Mouse (Mus musculus) fibroblast of lung, adult 2 months (primary cell): ENCODE results near the gene Gm48551.

Experiments used
- DNase-seq: peaks from one replicate; pipeline ENCODE4 v3.0.0-alpha.2; 2011; ENCODE audit warnings: low read depth

Gene Gm48551

GRCm38 (mm10) chr10:81404720-81405119 lies 20.5 kb downstream of the Gm48551 start:
- no peak for DNase-seq

- no peak for DNase-seq
These were observed 21.4 kb downstream of the Gm48551 start for GRCm38 (mm10) chr10:81405588-81406201.

- no peak for DNase-seq
These were observed 22.5 kb downstream of the Gm48551 start for GRCm38 (mm10) chr10:81406504-81407440.

GRCm38 (mm10) chr10:81407539-81408423 lies 23.5 kb downstream of the Gm48551 start:
- DNase-seq, result peak; percentile 88

GRCm38 (mm10) chr10:81408424-81408729 lies 24.1 kb downstream of the Gm48551 start:
- DNase-seq, result no peak

GRCm38 (mm10) chr10:81408871-81409291 lies 24.6 kb downstream of the Gm48551 start:
- DNase-seq, result no peak

- no peak for DNase-seq
These were observed 25.1 kb downstream of the Gm48551 start for GRCm38 (mm10) chr10:81409330-81409729.

GRCm38 (mm10) chr10:81410350-81410749 lies 26.1 kb downstream of the Gm48551 start:
- no peak for DNase-seq

GRCm38 (mm10) chr10:81410981-81411380 lies 26.7 kb downstream of the Gm48551 start:
- no peak for DNase-seq

GRCm38 (mm10) chr10:81411471-81412400 lies 27.5 kb downstream of the Gm48551 start:
- no peak for DNase-seq

- no peak for DNase-seq
These were observed 28.5 kb downstream of the Gm48551 start for GRCm38 (mm10) chr10:81412586-81413309.

- no peak for DNase-seq
These were observed 29.3 kb downstream of the Gm48551 start for GRCm38 (mm10) chr10:81413310-81414261.

GRCm38 (mm10) chr10:81414682-81415081 lies 30.4 kb downstream of the Gm48551 start:
- no peak for DNase-seq

- no peak for DNase-seq
These were observed 30.9 kb downstream of the Gm48551 start for GRCm38 (mm10) chr10:81415146-81415545.

- no peak for DNase-seq
These were observed 31.5 kb downstream of the Gm48551 start for GRCm38 (mm10) chr10:81415549-81416310.

- peak; percentile 90 for DNase-seq
These were observed 32.4 kb downstream of the Gm48551 start for GRCm38 (mm10) chr10:81416581-81417226.

- no peak for DNase-seq
These were observed 33.3 kb downstream of the Gm48551 start for GRCm38 (mm10) chr10:81417227-81418215.
